Mouse (Mus musculus): ENCODE measurements around the gene Insm2.
"Not testable (repeated sequence)": the region's sequence is repeated elsewhere in the genome, so short reads cannot be mapped to it uniquely, and the experiment has no call there.

Gene Insm2

DNA sequence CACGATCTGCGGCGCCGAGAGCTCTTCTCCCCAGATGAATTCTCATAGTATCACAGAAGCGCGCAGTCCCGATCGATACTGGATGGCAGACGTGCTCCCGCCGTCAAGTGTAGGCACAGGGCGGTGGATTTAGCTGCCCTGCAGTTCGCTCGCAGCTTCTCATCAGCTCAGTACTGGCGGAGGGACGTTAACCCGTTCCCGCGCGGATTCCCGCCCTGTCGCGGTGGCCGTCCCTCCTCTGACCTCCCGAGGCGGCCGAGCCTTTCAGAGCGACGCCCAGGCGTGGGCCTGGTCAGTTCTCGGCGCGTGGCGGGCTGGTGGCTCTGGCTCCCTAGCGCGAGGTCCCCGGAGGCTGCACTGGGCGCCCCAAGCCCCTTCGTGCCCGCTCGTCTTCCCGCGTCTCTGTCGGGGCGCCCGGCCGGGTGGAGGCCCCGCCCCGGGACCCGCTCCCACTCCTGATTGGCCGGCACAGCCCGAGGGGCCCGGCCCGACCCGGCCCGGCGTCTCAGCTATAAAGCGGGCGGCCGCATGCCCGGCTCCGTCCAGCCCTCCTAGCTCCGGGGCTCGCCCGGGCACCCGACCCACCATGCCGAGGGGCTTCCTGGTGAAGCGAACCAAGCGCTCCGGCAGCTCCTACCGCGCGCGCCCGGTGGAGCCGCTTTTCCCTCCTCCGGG, at the start of gene Insm2:
Insm2 (plus strand) TSS at position 541 of the 675 bp plus-strand sequence.
- DNase-seq = peak in 1 of 2 experiments; percentile 2

GRCm38 (mm10) chr12:55554901-55555300, 44.3 kb upstream of the Insm2 start:
- not testable (repeated sequence) for DNase-seq

- no peak for DNase-seq
Observed at GRCm38 (mm10) chr12:55557866-55558265, 41.4 kb upstream of the Insm2 start.

DNA sequence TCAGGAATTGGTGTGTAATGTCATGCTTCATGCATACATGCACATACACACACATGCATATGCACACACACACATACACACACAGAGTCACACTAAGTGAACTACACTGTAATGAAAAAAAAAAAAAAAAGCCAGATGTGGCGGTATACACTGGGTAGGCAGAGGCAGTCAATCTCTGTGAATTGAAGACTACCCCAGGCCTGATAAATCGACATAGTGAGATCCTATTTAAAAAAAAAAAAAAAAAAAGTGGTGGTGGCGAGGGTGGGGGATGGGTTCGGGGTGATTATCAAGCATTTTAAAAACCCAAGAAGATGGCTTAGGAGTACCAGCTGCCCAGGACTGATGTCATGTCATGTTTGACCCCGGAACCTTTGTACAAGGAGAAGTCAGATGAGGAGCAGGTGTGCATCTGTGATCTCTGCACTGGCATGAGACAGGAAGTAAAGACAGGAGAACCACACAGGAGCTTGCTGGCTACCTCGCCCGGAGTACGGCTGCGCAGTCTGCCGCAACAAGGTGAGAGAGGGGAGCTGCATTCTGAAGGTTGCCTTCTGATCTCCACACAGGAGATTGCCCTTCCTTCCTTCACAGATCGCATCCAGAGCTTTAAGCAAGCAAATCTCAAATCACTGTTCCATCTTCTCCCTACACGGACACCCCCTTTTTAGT, 39.9 kb upstream of the Insm2 start:
- DNase-seq = no peak

DNA sequence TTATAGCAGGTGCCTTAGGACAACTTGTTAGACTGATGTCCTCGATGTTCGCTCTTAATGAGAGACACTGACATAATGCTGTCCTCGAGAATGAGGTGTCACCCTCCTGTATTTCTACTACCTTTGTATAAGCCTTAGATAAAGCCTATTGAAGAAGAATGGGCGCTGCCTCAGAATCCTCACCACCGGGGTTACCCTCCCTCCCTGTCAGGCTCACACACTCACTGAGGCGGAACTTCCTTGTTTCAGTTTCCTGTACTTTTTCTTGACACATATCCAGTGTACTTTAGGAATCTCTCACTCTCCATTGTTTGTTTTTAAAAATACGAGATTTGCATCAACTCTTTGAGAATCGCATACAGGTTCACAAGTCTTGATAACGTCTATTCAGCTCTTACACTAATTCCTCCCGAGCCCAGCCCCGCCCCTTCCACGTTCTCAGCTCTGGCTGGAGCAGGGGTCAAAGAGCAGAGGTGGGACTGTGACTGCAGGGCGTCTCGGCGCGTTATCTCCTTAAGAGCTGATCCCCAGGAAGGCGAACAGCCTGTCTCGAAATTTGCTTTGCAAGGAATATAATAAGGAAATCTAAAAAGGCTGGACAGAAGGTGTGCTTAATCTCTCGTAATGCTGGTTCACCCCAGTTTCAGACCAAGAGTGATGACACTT, 39.1 kb upstream of the Insm2 start:
- no peak for DNase-seq

DNA sequence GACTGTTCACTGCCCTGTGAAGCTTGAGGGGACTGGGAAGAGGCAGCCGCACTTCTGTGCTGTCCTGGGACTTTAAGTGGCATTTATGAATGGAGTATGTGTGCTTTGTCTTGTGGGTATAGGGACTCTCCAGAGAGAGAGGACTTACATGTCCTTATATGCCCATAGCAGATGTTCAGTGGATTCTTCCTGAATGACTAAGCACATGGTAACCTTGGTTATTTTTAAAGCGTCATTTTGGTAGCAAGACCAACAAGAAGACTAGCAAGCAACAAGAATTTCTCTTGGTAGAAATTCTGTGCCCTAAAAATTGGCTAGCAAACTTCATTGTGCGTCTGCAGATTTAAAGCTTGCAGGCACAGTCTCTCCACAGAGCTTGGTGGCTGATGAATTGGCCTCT, 35.5 kb upstream of the Insm2 start:
- DNase-seq = no peak

DNA sequence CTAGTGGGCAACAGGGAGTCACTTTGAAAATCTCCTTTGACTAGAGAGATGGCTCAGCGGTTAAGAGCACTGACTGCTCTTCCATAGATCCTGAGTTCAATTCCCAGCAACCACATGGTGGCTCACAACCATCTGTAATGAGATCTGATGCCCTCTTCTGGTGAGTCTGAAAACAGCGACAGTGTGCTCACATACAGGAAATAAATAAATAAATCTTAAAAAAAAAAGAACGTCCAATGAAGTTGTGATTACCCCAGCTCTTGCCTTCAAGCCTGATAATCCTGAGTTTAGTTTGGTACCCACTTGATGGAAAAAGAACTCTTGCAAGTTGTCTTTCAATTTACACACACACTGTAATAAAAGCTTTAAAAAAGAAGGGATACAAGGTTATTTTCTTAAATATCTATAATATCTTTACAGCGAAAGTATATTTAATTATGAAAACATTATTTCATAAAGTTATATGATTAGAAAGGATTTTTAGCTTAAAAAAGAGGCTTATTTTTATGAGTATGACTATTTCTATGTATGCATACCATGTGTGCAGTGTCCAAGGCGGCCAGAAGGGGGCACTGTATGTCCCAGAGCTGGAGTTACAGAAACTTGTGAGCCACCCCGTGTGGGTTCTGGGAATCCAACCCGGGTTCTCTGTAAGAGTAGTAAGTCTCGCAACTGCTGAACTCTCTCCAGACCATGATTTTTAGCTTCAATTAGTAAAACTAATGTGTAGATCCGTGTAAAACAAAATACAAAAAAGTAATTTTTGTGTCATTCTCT, 34.9 kb upstream of the Insm2 start:
- DNase-seq = no peak

- no peak for DNase-seq
Observed at GRCm38 (mm10) chr12:55565206-55565605, 34.0 kb upstream of the Insm2 start, which contains the start of gene Aldoart2. TSS of gene Aldoart2 (plus strand) at chr12:55565239.

- DNase-seq = no peak
Observed at GRCm38 (mm10) chr12:55565867-55566266, 33.4 kb upstream of the Insm2 start.

GRCm38 (mm10) chr12:55566837-55567236, 32.4 kb upstream of the Insm2 start:
- no peak for DNase-seq

GRCm38 (mm10) chr12:55568466-55568865, 30.8 kb upstream of the Insm2 start:
- no peak for DNase-seq

DNA sequence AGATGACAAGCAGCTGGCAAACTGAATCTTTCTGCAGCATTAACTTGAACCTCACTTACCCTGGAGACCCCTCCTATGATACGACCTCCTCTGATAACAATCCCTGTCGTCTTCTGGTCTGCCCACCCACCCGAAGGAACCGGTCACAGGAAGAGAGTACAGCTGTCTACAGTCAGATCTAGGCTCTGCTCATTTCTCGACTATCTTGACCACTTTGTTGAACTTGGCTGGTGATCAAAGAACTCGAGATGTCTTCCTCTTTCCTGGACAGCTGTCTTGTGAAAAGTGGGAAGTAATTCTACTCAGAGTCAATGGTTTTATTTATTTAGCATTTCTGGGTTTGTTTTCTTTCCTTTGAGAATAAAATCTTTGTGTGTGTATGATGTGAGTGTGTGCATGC, 29.6 kb upstream of the Insm2 start:
- DNase-seq = no peak

- no peak for DNase-seq
Observed at GRCm38 (mm10) chr12:55570646-55571045, 28.6 kb upstream of the Insm2 start.

DNA sequence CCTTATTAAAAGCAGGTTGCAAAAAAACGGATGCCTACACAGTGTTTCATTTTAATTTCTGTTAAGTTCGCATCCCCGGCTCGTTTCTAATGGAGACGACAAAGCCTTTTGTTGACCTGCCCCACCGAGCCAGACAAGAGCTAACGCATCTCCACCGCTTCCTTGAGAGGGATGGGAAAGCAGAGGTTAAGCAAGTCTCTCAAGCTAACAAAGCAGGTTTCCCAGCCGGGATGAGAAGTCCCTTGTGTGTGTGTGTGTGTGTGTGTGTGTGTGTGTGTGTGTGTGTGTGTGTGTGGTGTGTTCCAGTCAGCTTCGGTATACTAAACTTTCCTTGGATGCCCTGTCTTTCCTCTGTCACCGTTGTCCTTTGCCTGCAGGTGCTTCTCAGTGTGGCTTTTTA, 28.0 kb upstream of the Insm2 start:
- no peak for DNase-seq

DNA sequence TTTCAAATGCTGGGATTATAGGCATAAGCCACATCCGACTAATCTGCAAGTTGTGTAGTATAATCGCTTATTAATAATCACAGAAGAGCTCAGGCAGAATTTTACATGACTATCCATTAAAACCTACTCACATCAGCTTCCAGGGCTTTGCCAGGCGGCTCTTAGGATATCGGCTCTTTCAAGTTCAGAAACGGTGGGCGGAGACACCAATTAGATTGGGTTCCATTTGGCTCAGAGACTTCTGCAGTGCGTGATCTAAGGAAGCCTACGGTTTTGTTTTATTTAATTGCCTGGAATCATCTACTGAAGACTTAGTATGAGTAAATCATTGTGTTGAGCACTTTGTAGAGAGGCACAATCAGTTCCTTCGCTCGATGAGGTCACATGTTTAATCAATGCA, 27.6 kb upstream of the Insm2 start:
- no peak for DNase-seq

GRCm38 (mm10) chr12:55573089-55573488, 26.1 kb upstream of the Insm2 start:
- DNase-seq = no peak

DNA sequence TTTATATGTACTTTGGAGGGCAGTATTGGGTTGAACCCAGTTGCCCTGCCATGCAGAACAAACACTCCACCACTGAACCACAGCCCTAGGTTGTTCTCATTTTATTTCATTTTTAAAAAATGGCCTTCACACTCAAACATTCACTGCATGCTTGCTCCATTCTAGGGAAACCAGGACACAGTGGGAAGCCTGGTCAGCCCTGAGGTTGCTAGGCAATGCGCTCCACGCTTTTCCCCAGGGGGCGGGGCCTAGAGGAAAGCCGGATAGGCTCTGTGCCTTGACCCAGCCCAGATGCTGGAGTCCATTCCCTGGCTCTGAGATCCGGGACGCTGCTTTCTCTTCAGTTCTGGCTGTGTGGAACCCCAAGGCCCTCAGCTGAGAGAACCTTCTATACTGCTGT, 25.4 kb upstream of the Insm2 start:
- DNase-seq = no peak

- DNase-seq = not testable (repeated sequence)
Observed at GRCm38 (mm10) chr12:55586936-55587335, 12.3 kb upstream of the Insm2 start.

DNA sequence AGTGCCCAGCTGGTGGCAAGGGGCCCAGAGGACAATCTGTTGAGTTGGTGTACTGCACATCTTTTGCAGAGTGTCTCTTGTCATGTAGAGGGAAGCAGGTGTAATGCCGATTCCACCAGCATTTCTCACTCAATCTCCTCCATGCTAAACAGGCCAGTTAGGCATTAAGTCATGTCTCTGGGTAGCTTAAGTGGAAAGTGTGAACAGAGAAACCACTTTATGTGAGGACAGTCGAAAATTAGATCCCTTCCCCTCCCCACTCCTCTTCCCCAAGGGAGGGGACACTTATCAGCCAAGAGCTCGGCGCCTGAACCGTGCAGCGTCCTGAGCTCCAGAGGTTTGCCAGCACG, 715 bp upstream of the Insm2 start:
- DNase-seq = no peak

- DNase-seq = peak; percentile 37 to 44
Observed at GRCm38 (mm10) chr12:55599639-55600502, 644 bp downstream of the Insm2 start.

- DNase-seq = no peak
Observed at GRCm38 (mm10) chr12:55600503-55600994, 1.3 kb downstream of the Insm2 start.

DNA sequence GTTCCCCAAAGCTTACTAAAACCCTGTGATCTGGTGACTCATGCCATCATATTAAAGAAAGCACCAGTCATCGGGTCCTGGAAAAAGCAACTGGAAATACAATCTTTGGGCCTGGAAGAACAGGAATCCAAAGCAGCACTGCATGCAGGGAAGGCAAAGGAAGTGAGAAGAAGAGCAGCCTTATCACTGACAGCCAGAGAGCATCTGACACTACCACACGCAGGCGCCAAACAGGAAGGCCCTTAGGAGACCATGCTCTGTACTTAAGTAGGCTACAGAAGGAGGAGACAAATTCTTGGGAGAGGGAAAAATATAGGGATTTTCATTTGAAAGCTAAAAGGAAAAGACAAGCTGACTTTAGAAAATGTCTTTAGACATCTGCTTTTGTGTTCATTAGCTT, 5.2 kb downstream of the Insm2 start:
- DNase-seq = no peak

All from B cell, adult 2 months (primary cell).